Mouse (Mus musculus) thymus, adult 18-20 months (tissue): ENCODE data around the gene Baz1b.

Source experiments
- DNase-seq, 2 experiments: peaks; one replicate each; pipeline ENCODE4 v3.0.0; 2022; ENCODE audit warnings: mixed read lengths in 2 of 2

Baz1b gene

DNA sequence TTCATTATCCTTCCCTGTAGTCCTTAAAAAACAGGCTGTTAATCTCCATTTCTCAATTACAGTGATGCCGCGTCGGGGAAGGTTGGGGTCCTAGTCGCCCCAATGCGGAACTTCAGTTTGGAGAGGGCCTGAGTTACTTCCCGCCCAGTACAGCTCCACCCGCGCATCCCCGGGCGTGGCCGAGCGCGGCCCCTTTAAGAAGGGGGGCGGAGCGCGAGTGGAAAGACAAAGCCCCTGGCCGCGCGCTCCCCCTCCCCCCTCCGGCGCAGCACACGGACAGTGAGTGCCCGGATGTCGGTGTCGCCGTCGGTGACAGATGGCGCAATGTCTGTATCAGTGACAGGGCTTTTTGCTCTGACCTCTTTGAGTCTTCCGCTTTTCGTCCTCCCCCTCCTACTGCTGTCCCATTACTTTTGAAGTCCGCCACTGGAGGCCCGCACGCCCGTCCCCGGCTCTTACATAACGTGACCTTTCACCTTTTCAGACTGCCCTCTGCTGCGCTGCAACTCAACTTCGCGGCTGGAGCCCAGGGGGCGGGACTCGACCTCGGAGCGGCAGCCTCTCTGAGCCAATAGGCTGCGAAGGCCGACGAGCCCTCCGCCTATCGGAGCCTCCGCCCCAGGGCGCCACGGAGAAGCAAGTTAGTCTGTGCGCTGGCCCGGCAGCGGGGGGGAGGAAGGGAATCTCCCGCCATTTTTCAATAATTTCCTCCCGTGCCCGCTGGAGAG is at the start of gene Baz1b:
Gene Baz1b, plus strand, starts transcription at position 644 of the 728 bp plus-strand sequence.
- DNase-seq, result peak; percentile 98 to 99

GRCm38 (mm10) chr5:135139881-135140280 is 47.2 kb upstream of the Baz1b start:
- DNase-seq, result no peak

DNA sequence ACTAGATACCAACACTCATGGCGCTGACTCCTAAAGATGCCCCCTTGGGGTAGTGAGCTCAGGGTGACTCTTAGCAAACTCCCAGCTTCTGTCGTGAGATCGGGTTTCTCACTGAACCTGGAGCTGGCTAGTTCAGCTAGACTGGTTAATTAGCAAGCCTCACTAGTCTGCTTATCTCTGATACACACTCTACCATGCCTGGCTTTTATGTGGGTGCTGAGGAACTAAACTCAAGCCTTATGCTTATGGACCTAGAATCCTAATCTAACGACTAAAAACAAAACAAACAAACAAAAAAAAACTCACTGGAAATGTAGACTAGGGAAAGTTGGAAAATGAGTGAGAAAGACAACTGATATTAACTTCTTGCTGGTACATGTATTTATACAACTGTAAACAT is 42.6 kb upstream of the Baz1b start:
- DNase-seq, result no peak

DNA sequence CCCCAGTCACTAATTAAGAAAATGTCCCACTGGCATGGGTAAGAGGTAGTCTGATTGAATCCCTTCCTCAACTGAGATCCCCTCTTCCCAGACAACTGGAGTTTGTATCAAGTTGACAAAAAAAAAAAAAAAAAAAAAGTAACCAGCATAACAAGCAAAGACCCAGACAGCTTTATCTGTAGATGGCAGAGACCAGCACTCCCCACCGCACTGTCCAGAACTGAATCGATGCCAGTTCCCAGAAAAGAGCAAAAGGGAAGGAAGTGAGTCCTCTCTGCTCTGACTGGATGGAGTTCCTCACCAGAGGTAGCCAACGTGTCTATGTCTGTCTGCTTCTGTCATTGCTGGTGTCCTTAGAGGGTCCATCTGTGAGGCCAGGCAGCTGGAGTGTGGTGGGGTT is 41.5 kb upstream of the Baz1b start:
- DNase-seq, result no peak

DNA sequence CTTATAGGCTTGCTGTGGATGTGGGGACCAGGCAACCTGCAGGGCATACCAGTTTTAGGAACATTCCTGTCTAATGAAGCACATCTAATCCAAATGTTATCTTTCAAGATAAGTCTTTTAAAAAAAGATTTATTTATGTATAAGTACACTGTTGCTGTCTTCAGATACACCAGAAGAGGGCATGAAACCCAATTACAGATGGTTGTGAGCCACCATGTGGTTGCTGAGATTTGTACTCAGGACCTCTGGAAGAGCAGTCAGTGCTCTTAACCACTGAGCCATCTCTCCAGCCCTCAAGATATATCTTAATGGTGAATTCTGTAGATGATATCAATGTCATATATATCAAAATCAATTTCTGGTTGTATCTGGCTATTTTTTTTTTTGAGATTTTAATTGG is 41.1 kb upstream of the Baz1b start:
- no peak for DNase-seq

DNA sequence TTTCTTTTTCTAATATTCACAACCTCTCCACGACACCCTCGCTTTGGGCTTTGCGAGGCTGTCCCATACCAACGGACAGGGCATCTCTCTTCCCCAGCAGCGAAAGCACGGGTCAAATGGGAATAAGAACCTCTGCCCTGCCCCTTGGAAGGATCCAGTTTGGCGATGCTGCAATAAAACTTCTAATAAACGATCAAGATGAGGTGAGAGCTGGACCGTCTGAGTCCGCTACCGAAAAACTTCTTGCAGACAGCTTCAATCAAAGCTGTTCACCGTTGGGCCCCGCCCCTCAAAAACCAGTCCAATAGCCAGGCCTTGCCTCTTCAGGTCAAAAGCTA is 38.4 kb upstream of the Baz1b start:
- peak in 1 of 2 experiments; percentile 91 for DNase-seq

DNA sequence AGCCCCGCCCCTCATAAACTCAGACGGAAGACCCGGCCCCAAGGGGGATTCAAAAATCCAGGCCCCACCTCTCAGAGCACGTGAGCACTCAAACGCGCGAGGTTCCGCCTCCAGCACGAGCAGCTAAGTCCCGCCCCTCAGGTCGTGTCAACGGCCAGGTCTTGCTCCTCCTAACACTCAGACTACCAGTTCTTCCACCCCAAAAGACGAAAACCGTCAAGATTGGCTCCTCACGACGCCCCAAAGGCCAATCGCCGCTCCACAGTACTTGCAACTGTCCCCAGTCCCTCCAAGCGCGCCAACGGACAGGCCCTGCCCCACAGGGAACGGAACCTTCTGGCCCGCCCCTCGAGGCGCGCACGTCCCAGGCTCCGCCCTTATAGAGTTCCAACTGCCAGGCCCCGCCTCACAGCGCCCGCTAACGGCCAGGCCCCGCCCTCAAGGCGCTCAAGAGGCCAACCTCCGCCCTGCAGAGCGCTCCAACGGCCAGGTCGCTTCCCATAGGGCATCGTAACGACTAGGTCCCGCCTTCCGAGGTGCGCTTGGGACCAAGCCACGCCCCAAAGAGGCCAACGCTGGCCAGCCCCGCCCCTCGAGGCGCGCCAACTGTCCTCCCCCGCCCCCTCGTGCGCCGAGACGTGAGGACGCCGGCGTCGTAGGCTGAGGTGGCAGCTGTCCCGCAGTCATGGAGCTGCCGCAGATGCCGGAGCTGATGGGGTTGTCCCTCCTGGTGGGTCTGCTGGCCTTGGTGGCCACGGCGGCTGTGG is 37.8 kb upstream of the Baz1b start, which contains the start of gene Tbl2:
Gene Tbl2, plus strand, starts transcription at position 605 of the 767 bp plus-strand sequence.
- DNase-seq, result peak; percentile 98 to 99

GRCm38 (mm10) chr5:135149820-135150178 is 37.3 kb upstream of the Baz1b start:
- DNase-seq, result no peak

DNA sequence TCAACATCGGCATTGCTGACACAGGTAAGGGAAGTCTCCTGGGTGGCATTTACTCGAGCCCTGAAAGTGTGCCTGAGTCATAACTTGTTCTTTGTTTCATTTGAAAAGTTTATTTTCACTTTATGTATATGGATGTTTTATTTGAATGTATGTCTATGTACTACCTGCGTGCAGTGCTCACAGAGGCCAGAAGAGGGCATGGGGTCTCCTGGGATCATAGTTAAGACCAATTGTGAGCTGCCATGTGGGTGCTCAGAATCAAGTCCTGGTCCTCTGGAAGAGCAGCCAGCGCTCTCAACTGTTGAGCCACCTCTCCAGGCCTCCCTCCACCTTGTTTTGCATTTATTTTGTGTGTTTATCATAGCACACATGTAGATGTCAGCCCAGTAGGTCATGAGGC is 30.6 kb upstream of the Baz1b start:
- no peak for DNase-seq

DNA sequence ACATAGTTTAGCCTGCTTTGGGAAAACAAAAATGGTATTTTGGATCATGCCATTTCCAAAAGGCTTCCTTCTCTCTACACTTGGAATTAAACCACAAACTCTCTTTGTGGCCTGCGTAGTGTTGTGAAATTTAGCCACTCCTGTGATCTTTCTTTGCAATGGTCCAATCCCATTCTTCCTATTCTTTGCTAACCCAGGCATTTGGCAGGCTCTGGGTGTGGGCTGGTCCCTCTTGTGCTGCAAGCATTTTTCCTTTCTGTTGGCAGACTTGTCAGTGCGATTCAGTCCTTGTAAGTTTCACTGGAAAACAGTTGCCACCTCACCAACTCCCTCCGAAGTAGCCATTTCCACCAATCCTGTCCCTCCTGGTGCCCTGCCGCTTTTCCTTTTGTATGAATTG is 25.8 kb upstream of the Baz1b start:
- DNase-seq, result no peak

DNA sequence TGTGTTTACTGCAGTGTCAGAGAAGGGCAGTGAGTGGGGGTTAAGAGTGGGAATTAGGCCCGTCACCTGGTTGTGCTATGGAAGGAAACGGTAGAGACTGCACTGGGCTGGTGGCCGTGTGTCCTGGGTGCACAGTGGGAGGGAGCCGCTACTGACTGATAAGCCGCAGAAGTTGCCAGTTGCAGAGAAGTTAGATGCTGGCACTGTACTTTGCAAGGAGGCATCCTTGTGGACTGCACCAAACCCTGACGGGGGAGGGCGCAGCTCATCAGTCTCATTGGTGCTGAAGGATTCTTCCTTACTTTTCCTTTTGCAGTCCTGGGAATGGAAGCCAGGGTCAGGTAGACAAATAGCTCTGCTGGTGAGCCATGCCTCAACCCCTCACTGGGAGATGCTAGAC is 25.4 kb upstream of the Baz1b start:
- DNase-seq, result no peak

DNA sequence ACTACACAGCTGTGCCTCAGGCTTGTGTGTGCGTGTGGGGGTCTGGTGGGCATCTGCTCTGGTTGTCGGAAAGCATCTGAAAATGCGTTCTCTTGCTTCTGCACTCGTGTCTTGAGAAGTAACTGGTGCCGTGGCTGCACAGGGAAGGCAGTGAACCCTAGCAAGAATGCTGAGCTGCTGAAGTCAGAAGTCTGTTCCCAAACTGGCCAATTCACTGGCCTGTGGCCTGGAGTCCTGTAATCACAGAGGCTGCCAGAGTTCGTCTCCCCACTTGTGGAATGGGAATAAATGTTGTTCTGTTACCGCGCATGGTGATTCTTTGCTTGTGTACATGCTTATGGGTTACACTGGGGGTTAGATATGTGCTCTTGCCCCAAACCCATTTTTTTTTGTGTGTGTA is 24.7 kb upstream of the Baz1b start:
- no peak for DNase-seq

- no peak for DNase-seq
Observed at GRCm38 (mm10) chr5:135162821-135163220, 24.2 kb upstream of the Baz1b start.

DNA sequence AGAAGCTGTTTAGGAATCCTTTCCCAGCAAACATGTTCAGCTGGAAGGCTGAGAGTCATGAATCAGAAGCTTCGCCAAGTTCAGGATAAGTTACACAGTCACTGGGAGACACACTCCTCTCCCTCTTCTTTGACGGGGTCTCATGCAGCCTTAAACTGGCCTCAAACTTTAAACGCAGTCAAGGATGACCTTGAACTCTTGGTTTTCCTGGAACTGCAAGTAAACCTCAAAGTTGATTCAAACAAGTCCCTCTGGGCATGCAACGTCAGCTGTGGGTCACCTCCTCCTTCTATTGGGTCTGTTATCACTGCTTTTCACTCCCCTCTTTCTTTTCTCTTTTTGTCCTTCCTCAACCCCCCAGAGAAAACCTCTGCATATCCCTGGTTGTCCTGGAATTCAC is 20.2 kb upstream of the Baz1b start:
- no peak for DNase-seq

- DNase-seq, result no peak
Observed at GRCm38 (mm10) chr5:135167469-135167868, 19.6 kb upstream of the Baz1b start.

GRCm38 (mm10) chr5:135168063-135169062 is 18.7 kb upstream of the Baz1b start, which contains the start of gene Bcl7b:
Gene Bcl7b, plus strand, starts transcription at chr5:135168283.
- DNase-seq, result peak; percentile 94 to 96

DNA sequence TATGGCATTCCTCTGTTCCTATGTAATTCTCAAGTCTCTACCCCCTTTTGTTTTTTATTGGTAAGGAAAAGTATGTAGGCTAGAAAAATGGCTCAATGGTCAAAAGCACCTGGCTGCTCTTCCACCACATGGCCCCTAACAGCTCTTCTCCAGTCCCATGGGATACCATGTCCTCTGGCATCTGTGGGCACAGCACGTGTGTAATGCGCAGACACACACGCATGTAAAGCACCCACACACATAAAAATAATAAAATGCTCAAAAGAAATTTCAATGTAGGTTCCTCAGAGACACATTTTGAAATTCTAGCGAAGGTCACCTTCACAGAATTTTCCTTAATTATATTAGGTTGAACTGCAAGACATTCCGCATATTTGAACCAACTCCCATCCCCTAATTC is 17.6 kb upstream of the Baz1b start:
- no peak for DNase-seq

GRCm38 (mm10) chr5:135171688-135172220 is 15.3 kb upstream of the Baz1b start:
- DNase-seq, result no peak

DNA sequence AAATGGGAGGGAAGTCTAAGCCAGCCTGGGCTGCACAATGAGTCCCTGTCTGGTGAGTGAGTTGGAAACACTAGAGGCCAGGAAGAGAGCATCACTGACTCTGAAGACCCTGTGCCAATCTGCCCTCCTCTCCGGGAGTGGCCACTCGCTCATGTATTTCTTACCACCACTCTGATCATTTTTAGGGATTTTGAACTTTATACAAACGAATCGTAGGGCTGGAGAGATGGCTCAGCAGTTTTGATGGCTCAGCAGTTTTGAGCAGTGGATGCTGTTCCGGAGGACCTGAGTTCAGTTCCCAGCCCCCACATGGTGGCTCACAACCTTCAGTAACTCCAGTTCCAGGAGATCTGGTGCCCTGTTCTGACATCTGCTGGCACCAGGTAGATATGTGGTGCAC is 14.1 kb upstream of the Baz1b start:
- no peak for DNase-seq

GRCm38 (mm10) chr5:135175086-135175485 is 12.0 kb upstream of the Baz1b start:
- no peak for DNase-seq

DNA sequence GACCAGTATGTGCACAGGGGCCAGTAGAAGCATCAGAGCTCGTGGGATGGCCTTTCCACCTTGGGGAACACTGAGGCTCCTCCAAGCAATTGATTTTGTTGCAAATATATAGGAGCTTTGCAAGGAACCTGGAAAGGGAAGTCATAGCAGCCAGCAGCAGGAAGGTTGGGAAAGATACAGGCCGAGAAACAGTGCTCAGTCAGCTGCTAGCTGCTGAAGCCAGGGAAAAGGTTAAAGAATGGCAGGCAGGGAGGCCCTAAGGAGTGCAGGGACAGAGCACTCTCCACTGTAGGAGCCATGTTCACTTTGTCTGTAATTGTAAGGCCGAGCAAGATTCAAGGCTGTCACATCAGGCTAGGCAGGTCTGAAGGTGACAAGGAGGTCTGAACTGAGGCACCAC is 8.5 kb upstream of the Baz1b start:
- no peak for DNase-seq

- DNase-seq, result no peak
Observed at GRCm38 (mm10) chr5:135178996-135179395, 8.1 kb upstream of the Baz1b start.

- DNase-seq, result no peak
Observed at GRCm38 (mm10) chr5:135179616-135180015, 7.4 kb upstream of the Baz1b start.
